Mouse (Mus musculus): ENCODE measurements at regions not wholly inside any gene's neighbourhood (a gene's known extent, or its start where the extent isn't known, plus 50 kb on each side); places are given as distances from the start of the nearest gene placed in this dataset.

GRCm38 (mm10) chr3:149496122-149496521 lies 505.8 kb upstream of the Adgrl2 start:
- Histone ChIP-seq H3K4me1 (ENCODE audit: control insufficient read depth, insufficient read depth, low read length) (no peaks in the 10 kb centered on the region), H3K4me2 (ENCODE audit: low read length) (no peak overlapping the region), H3K9ac (replicated peaks; ENCODE audit: low read length) (no peak overlapping the region), H3K4me3 (replicated peaks; ENCODE audit: low read depth, low read length) (no peak overlapping the region), H3K9me3 (ENCODE audit: control insufficient read depth, low read length) (no peaks in the 10 kb centered on the region), H3K27ac (replicated peaks; ENCODE audit: low read depth, low read length) (no peak overlapping the region), H3K27me3 (ENCODE audit: control insufficient read depth, insufficient read depth, low read length) (no peaks in the 10 kb centered on the region), H3K36me3 (ENCODE audit: control insufficient read depth, insufficient read depth, low read length) (no peaks in the 10 kb centered on the region)
- 85% methylated on average over 2 of the region's 2 CpGs for WGBS
- ATAC-seq (ENCODE audit: low FRiP score, low TSS enrichment): no peak
- DNase-seq: no peak

- H3K36me3 ChIP-seq (ENCODE audit: control insufficient read depth, insufficient read depth, low read length): no peaks in the 10 kb centered on the region
- H3K9ac ChIP-seq (replicated peaks; ENCODE audit: low read length): no peak overlapping the region
- no peak for ATAC-seq (ENCODE audit: low FRiP score, low TSS enrichment)
- DNase-seq: no peak
- no peak overlapping the region for H3K4me2 ChIP-seq (ENCODE audit: low read length)
- no peaks in the 10 kb centered on the region for H3K9me3 ChIP-seq (ENCODE audit: control insufficient read depth, low read length)
- H3K27ac ChIP-seq (replicated peaks; ENCODE audit: low read depth, low read length): no peak overlapping the region
- H3K4me3 ChIP-seq (replicated peaks; ENCODE audit: low read depth, low read length): no peak overlapping the region
- H3K4me1 ChIP-seq (ENCODE audit: control insufficient read depth, insufficient read depth, low read length): no peaks in the 10 kb centered on the region
- no peaks in the 10 kb centered on the region for H3K27me3 ChIP-seq (ENCODE audit: control insufficient read depth, insufficient read depth, low read length)
- 93% methylated on average over 4 of the region's 4 CpGs for WGBS
Observed at GRCm38 (mm10) chr3:149488147-149488546, 497.8 kb upstream of the Adgrl2 start.

- Histone ChIP-seq H3K4me3 (replicated peaks; ENCODE audit: low read depth, low read length) (no peak overlapping the region), H3K4me2 (ENCODE audit: low read length) (no peak overlapping the region), H3K27me3 (ENCODE audit: control insufficient read depth, insufficient read depth, low read length) (no peaks in the 10 kb centered on the region), H3K9me3 (ENCODE audit: control insufficient read depth, low read length) (no peaks in the 10 kb centered on the region), H3K4me1 (ENCODE audit: control insufficient read depth, insufficient read depth, low read length) (no peaks in the 10 kb centered on the region), H3K9ac (replicated peaks; ENCODE audit: low read length) (no peak overlapping the region), H3K36me3 (ENCODE audit: control insufficient read depth, insufficient read depth, low read length) (no peaks in the 10 kb centered on the region), H3K27ac (replicated peaks; ENCODE audit: low read depth, low read length) (no peak overlapping the region)
- no peak for ATAC-seq (ENCODE audit: low FRiP score, low TSS enrichment)
- WGBS: 75% methylated on average over 4 of the region's 4 CpGs
- DNase-seq: no peak
Observed at GRCm38 (mm10) chr3:149485406-149485805, 495.1 kb upstream of the Adgrl2 start.

- Histone ChIP-seq H3K9me3 (ENCODE audit: control insufficient read depth, low read length) (no peaks in the 10 kb centered on the region), H3K36me3 (ENCODE audit: control insufficient read depth, insufficient read depth, low read length) (no peaks in the 10 kb centered on the region), H3K4me2 (ENCODE audit: low read length) (no peak overlapping the region), H3K9ac (replicated peaks; ENCODE audit: low read length) (no peak overlapping the region), H3K27ac (replicated peaks; ENCODE audit: low read depth, low read length) (no peak overlapping the region), H3K27me3 (ENCODE audit: control insufficient read depth, insufficient read depth, low read length) (no peaks in the 10 kb centered on the region), H3K4me3 (replicated peaks; ENCODE audit: low read depth, low read length) (no peak overlapping the region), H3K4me1 (ENCODE audit: control insufficient read depth, insufficient read depth, low read length) (no peaks in the 10 kb centered on the region)
- no peak for DNase-seq
- WGBS: 87% methylated on average over 2 of the region's 2 CpGs
- ATAC-seq (ENCODE audit: low FRiP score, low TSS enrichment): no peak
Observed at GRCm38 (mm10) chr3:149484319-149484718, 494.0 kb upstream of the Adgrl2 start.

DNA sequence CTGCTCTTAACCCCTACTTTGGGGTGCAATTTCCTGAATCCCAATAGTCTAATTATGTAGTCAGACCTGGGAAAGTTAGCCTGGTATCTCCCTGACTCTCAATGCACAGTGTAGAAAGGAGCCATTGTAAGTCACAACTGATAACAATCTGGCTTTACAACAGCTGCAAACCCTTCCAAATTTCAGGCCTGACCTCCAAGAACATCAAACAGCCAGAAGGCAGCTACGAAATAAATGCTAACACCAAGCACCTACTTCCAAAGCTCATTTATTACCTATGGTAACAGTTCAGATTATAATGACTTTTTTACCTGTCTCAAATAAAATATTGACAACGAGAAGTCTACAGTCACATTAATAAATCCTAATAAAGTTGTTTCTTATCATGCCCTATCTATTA lies 485.8 kb upstream of the Adgrl2 start:
- Histone ChIP-seq H3K4me1 (ENCODE audit: control insufficient read depth, insufficient read depth, low read length) (no peaks in the 10 kb centered on the region), H3K27me3 (ENCODE audit: control insufficient read depth, insufficient read depth, low read length) (no peaks in the 10 kb centered on the region), H3K9me3 (ENCODE audit: control insufficient read depth, low read length) (no peaks in the 10 kb centered on the region), H3K4me2 (ENCODE audit: low read length) (no peak overlapping the region), H3K4me3 (replicated peaks; ENCODE audit: low read depth, low read length) (no peak overlapping the region), H3K9ac (replicated peaks; ENCODE audit: low read length) (no peak overlapping the region), H3K27ac (replicated peaks; ENCODE audit: low read depth, low read length) (no peak overlapping the region), H3K36me3 (ENCODE audit: control insufficient read depth, insufficient read depth, low read length) (no peaks in the 10 kb centered on the region)
- DNase-seq (no peak), ATAC-seq (ENCODE audit: low FRiP score, low TSS enrichment) (no peak)
- WGBS: 90% methylated on average over 2 of the region's 2 CpGs

DNA sequence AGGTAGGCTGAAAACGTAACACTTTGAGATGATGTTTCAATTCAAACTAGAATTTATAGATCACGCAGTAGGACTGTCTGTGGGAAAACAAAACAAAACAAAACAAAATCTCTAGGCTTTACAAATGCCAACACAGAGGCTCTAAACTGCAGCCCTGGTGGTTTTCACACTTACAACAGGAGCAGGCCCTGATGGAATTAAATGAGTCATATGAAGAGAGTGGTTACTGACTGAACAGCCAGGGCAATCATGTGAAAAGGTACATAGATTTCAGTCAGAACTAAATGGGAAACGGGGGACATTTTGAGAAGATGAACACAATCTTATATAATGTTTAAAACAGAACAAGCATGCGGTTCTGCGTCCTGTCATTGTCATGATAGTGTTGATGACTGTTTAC lies 476.6 kb upstream of the Adgrl2 start:
- ATAC-seq (ENCODE audit: low FRiP score, low TSS enrichment) (no peak), DNase-seq (no peak)
- Histone ChIP-seq H3K27me3 (ENCODE audit: control insufficient read depth, insufficient read depth, low read length) (no peaks in the 10 kb centered on the region), H3K9ac (replicated peaks; ENCODE audit: low read length) (no peak overlapping the region), H3K9me3 (ENCODE audit: control insufficient read depth, low read length) (no peaks in the 10 kb centered on the region), H3K4me1 (ENCODE audit: control insufficient read depth, insufficient read depth, low read length) (no peaks in the 10 kb centered on the region), H3K36me3 (ENCODE audit: control insufficient read depth, insufficient read depth, low read length) (no peaks in the 10 kb centered on the region), H3K27ac (replicated peaks; ENCODE audit: low read depth, low read length) (no peak overlapping the region), H3K4me3 (replicated peaks; ENCODE audit: low read depth, low read length) (no peak overlapping the region), H3K4me2 (ENCODE audit: low read length) (no peak overlapping the region)
- 93% methylated on average over 5 of the region's 5 CpGs for WGBS

- no peak for DNase-seq
- H3K4me2 ChIP-seq (ENCODE audit: low read length): no peak overlapping the region
- no peaks in the 10 kb centered on the region for H3K9me3 ChIP-seq (ENCODE audit: control insufficient read depth, low read length)
- H3K36me3 ChIP-seq (ENCODE audit: control insufficient read depth, insufficient read depth, low read length): no peaks in the 10 kb centered on the region
- H3K27ac ChIP-seq (replicated peaks; ENCODE audit: low read depth, low read length): no peak overlapping the region
- no peaks in the 10 kb centered on the region for H3K27me3 ChIP-seq (ENCODE audit: control insufficient read depth, insufficient read depth, low read length)
- no peak overlapping the region for H3K4me3 ChIP-seq (replicated peaks; ENCODE audit: low read depth, low read length)
- no peak for ATAC-seq (ENCODE audit: low FRiP score, low TSS enrichment)
- WGBS: 96% methylated on average over 5 of the region's 5 CpGs
- no peak overlapping the region for H3K9ac ChIP-seq (replicated peaks; ENCODE audit: low read length)
- H3K4me1 ChIP-seq (ENCODE audit: control insufficient read depth, insufficient read depth, low read length): no peaks in the 10 kb centered on the region
Observed at GRCm38 (mm10) chr3:149464603-149465002, 474.2 kb upstream of the Adgrl2 start.

DNA sequence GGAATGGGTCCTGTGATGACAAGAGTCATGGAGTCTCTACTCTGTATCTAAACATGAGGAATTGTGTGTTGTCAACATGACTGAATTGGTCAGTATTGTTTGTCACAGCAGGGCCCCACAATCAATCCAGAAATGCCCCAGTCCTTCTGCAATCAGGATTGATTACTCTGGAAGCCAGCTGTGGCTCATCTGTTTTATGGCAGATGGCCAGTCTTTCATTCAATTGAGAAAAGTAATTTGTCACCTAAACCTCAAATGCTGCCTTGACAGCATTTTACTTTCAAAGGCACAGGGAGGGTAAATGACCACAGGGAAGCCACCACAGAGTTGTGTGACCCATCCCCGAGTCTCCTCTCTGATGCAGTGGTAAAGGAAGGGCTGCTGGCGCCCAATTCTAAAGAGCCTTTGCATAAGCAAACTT lies 471.8 kb upstream of the Adgrl2 start:
- no peaks in the 10 kb centered on the region for H3K4me1 ChIP-seq (ENCODE audit: control insufficient read depth, insufficient read depth, low read length)
- no peak for DNase-seq

GRCm38 (mm10) chr3:149461613-149462012 lies 471.3 kb upstream of the Adgrl2 start:
- 91% methylated on average over 2 of the region's 2 CpGs for WGBS
- no peak overlapping the region for H3K27ac ChIP-seq (replicated peaks; ENCODE audit: low read depth, low read length)
- no peak for DNase-seq
- no peak overlapping the region for H3K9ac ChIP-seq (replicated peaks; ENCODE audit: low read length)
- no peaks in the 10 kb centered on the region for H3K27me3 ChIP-seq (ENCODE audit: control insufficient read depth, insufficient read depth, low read length)
- no peak overlapping the region for H3K4me3 ChIP-seq (replicated peaks; ENCODE audit: low read depth, low read length)
- no peaks in the 10 kb centered on the region for H3K36me3 ChIP-seq (ENCODE audit: control insufficient read depth, insufficient read depth, low read length)
- ATAC-seq (ENCODE audit: low FRiP score, low TSS enrichment): no peak
- no peaks in the 10 kb centered on the region for H3K4me1 ChIP-seq (ENCODE audit: control insufficient read depth, insufficient read depth, low read length)
- H3K9me3 ChIP-seq (ENCODE audit: control insufficient read depth, low read length): no peaks in the 10 kb centered on the region
- no peak overlapping the region for H3K4me2 ChIP-seq (ENCODE audit: low read length)

More for the DNA sequence above, 471.8 kb upstream of the Adgrl2 start:
- Histone ChIP-seq H3K27ac (replicated peaks; ENCODE audit: low read depth, low read length) (no peak overlapping the region), H3K9ac (replicated peaks; ENCODE audit: low read length) (no peak overlapping the region), H3K27me3 (ENCODE audit: control insufficient read depth, insufficient read depth, low read length) (no peaks in the 10 kb centered on the region), H3K4me2 (ENCODE audit: low read length) (no peak overlapping the region), H3K4me3 (replicated peaks; ENCODE audit: low read depth, low read length) (no peak overlapping the region), H3K36me3 (ENCODE audit: control insufficient read depth, insufficient read depth, low read length) (no peaks in the 10 kb centered on the region), H3K9me3 (ENCODE audit: control insufficient read depth, low read length) (no peaks in the 10 kb centered on the region)
- WGBS: 41% methylated on average over 2 of the region's 2 CpGs
- ATAC-seq (ENCODE audit: low FRiP score, low TSS enrichment): no peak

Measured in midbrain, embryonic 14.5 days (tissue).